Mouse (Mus musculus) bone marrow macrophage, adult 2 months (primary cell): Measurements from ENCODE around the gene Cd274. TPM values are rescaled to one million over a fixed set of nuclear protein-coding genes. Genes with fewer than 3 reads are reported as not detected.

Source experiments
- H3K27ac ChIP-seq: 2 replicates; pipeline ENCODE4 v1.5.1; 2012; ENCODE audit warnings: low read depth, low read length; ENCODE audit not compliant: insufficient read depth
- H3K4me1 ChIP-seq: 2 replicates; pipeline ENCODE4 v1.6.1; 2012; ENCODE audit warnings: low read length; ENCODE audit not compliant: control insufficient read depth, insufficient read depth
- H3K4me3 ChIP-seq: 2 replicates; pipeline ENCODE4 v1.5.1; 2012; ENCODE audit warnings: mild to moderate bottlenecking, low read length, moderate library complexity; ENCODE audit not compliant: insufficient read depth
- CTCF ChIP-seq: IDR thresholded peaks from 2 replicates; pipeline ENCODE4 v1.5.1; 2012; ENCODE audit warnings: low read depth, mild to moderate bottlenecking, low read length, moderate library complexity
- POLR2A ChIP-seq: IDR thresholded peaks from 2 replicates; pipeline ENCODE4 v1.6.1; 2012; ENCODE audit warnings: mild to moderate bottlenecking, low read depth, low read length, borderline replicate concordance
- polyA plus RNA-seq: library from polyadenylated mRNA; stranded (reverse); fragments of >200 nt; gene quantifications from 2 replicates; pipeline ENCODE4 v1.2.4, GENCODE M21; 2012; ENCODE audit not compliant: missing spikeins, insufficient read depth, insufficient read length

Cd274 gene
- polyA plus RNA-seq, 1 experiment: 42.7 TPM

- peaks cover 4% of the 10 kb centered on the region for H3K4me1 ChIP-seq
- TF ChIP-seq CTCF: no peak
- TF ChIP-seq POLR2A: no peak
- H3K4me3 ChIP-seq: no peak overlapping the region
- no peak overlapping the region for H3K27ac ChIP-seq
These were observed 25.0 kb upstream of the Cd274 start for GRCm38 (mm10) chr19:29342281-29342680.

- peaks cover 4% of the 10 kb centered on the region for H3K4me1 ChIP-seq
- H3K27ac ChIP-seq: no peak overlapping the region
These were observed 22.4 kb upstream of the Cd274 start for GRCm38 (mm10) chr19:29344868-29345267.

GRCm38 (mm10) chr19:29345636-29346035 is 21.6 kb upstream of the Cd274 start:
- Histone ChIP-seq H3K4me1 (peaks cover 4% of the 10 kb centered on the region), H3K27ac (no peak overlapping the region), H3K4me3 (no peak overlapping the region)
- TF ChIP-seq CTCF (no peak), POLR2A (no peak)

More at GRCm38 (mm10) chr19:29344868-29345267, 22.4 kb upstream of the Cd274 start:
- no peak overlapping the region for H3K4me3 ChIP-seq
- no peak for TF ChIP-seq CTCF
- no peak for TF ChIP-seq POLR2A

- TF ChIP-seq CTCF (no peak), POLR2A (no peak)
- Histone ChIP-seq H3K4me3 (no peak overlapping the region), H3K4me1 (no peaks in the 10 kb centered on the region), H3K27ac (no peak overlapping the region)
These were observed 16.3 kb upstream of the Cd274 start for GRCm38 (mm10) chr19:29350991-29351390.

GRCm38 (mm10) chr19:29354895-29355877 is 12.1 kb upstream of the Cd274 start:
- Histone ChIP-seq H3K4me3 (peak overlapping the region; percentile 29), H3K27ac (no peak overlapping the region)
- peak; percentile 93 for TF ChIP-seq CTCF
- no peak for TF ChIP-seq POLR2A

GRCm38 (mm10) chr19:29356281-29356680 is 11.0 kb upstream of the Cd274 start:
- TF ChIP-seq CTCF: no peak
- TF ChIP-seq POLR2A: no peak
- Histone ChIP-seq H3K27ac (no peak overlapping the region), H3K4me1 (peaks cover 5% of the 10 kb centered on the region), H3K4me3 (no peak overlapping the region)

More at GRCm38 (mm10) chr19:29354895-29355877, 12.1 kb upstream of the Cd274 start:
- H3K4me1 ChIP-seq: no peaks in the 10 kb centered on the region

- H3K27ac ChIP-seq: no peak overlapping the region
- H3K4me1 ChIP-seq: peaks cover 12% of the 10 kb centered on the region
- no peak overlapping the region for H3K4me3 ChIP-seq
- TF ChIP-seq POLR2A (no peak), CTCF (no peak)
These were observed 7.0 kb upstream of the Cd274 start for GRCm38 (mm10) chr19:29360251-29360650.

GRCm38 (mm10) chr19:29361468-29362130 is 5.7 kb upstream of the Cd274 start:
- Histone ChIP-seq H3K27ac (no peak overlapping the region), H3K4me1 (peaks cover 15% of the 10 kb centered on the region), H3K4me3 (peak overlapping the region; percentile 74)
- no peak for TF ChIP-seq CTCF
- no peak for TF ChIP-seq POLR2A

- peak overlapping the region; percentile 74 for H3K4me3 ChIP-seq
- H3K27ac ChIP-seq: no peak overlapping the region
- no peak for TF ChIP-seq POLR2A
- TF ChIP-seq CTCF: no peak
- H3K4me1 ChIP-seq: peaks cover 15% of the 10 kb centered on the region
These were observed 4.9 kb upstream of the Cd274 start for GRCm38 (mm10) chr19:29362173-29362930.

- Histone ChIP-seq H3K4me1 (peaks cover 16% of the 10 kb centered on the region), H3K27ac (no peak overlapping the region), H3K4me3 (no peak overlapping the region)
- TF ChIP-seq CTCF (no peak), POLR2A (no peak)
These were observed 3.7 kb upstream of the Cd274 start for GRCm38 (mm10) chr19:29363557-29363956.
